Mouse (Mus musculus): ENCODE data around the gene Akr1c14. TPM values are rescaled to one million over a fixed set of nuclear protein-coding genes. Genes with fewer than 3 reads are reported as not detected.
"Not testable (repeated sequence)": the region's sequence is repeated elsewhere in the genome, so short reads cannot be mapped to it uniquely, and the experiment has no call there.

Gene Akr1c14
- polyA plus RNA-seq, 1 experiment, result not detected

DNA sequence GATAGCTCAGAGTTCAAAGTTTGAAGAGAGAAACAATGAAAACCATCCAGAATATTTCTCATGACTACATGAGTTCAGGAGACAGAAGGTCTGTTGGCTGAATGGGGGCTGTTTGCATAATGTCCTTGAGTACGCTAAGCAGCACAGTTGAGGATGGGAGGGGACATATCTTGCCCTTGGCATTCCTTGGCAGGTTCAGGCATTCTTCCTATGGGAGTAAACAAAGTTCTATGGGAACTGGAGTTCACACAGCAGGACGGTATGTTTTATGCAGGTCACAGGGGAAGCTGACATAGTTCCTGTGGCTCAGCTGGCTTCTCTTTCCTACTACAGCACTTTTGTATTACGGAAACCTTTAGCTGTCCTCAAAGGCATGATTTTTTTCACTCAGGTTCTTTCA lies 6.6 kb downstream of the Akr1c14 start:
- Histone ChIP-seq H3K4me3 (ENCODE audit: insufficient read depth, low read length) (no peak overlapping the region), H3K4me1 (ENCODE audit: control insufficient read depth, insufficient read depth, low read length) (no peaks in the 10 kb centered on the region), H3K27ac (ENCODE audit: insufficient read depth, low read depth, low read length) (no peak overlapping the region)
- TF ChIP-seq POLR2A (IDR thresholded peaks at IDR 0.05; ENCODE audit: borderline replicate concordance, low read depth, low read length), result no peak
- TF ChIP-seq CTCF (IDR thresholded peaks at IDR 0.05; ENCODE audit: low read depth, low read length), result no peak

DNA sequence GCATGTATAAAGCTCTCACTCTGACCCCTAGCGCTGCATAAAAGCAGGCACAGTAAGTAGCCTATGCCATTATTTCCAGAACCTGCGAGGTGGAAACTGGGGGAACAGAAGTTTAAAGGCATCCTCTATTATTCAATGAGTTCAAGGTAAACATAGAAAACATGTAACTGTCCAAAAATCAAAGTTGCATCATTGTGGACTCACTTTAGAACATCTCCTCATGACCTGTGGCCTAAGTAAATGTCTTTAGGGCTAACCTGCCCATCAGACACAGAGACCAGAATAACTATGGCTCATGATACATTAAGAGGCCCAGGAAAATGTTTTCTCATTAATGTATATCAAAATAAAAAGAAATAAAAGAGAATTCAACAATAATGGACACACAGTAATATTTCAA lies 7.4 kb downstream of the Akr1c14 start:
- no peak overlapping the region for H3K27ac ChIP-seq (ENCODE audit: insufficient read depth, low read depth, low read length)
- H3K4me3 ChIP-seq (ENCODE audit: insufficient read depth, low read length), result no peak overlapping the region
- no peak for TF ChIP-seq CTCF (IDR thresholded peaks at IDR 0.05; ENCODE audit: low read depth, low read length)
- no peak for TF ChIP-seq POLR2A (IDR thresholded peaks at IDR 0.05; ENCODE audit: borderline replicate concordance, low read depth, low read length)
- H3K4me1 ChIP-seq (ENCODE audit: control insufficient read depth, insufficient read depth, low read length), result no peaks in the 10 kb centered on the region

DNA sequence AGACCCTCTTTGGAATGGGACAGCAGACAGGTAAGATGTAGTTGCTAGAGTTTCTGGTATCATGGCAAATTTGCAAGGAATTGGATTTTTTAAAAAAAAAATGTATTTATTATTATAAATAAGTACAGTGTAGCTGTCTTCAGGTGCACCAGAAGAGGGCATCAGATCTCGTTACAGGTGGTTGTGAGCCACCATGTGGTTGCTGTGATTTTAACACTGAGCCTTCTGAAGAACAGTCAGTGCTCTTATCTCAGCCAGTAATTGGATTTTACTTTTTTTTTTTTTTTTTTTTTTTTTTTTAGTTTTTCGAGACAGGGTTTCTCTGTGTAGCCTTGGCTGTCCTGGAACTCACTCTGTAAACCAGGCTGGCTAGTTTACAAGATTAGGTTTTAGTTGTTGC lies 9.4 kb downstream of the Akr1c14 start:
- not testable (repeated sequence) for H3K4me3 ChIP-seq (ENCODE audit: insufficient read depth, low read length); H3K27ac ChIP-seq (ENCODE audit: insufficient read depth, low read depth, low read length); H3K4me1 ChIP-seq (ENCODE audit: control insufficient read depth, insufficient read depth, low read length)

DNA sequence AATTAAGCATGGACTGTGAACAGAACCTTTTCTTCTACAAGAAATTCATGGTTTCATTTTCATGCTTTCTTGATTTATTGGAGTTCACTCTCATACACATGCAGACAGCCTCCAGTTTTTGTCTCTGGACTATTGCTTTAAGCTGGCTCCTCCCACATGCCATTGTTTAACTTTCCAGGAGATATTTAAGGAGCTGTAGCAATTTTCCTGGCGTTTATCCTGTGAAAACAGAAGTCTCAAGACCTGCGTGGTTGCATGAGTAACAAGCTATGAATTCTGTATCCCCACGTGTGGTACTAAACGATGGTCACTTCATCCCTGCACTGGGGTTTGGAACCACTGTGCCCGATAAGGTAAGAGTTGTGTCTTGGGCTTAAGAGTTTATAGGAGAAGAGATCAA lies 10.6 kb downstream of the Akr1c14 start:
- TF ChIP-seq POLR2A (IDR thresholded peaks at IDR 0.05; ENCODE audit: borderline replicate concordance, low read depth, low read length), result no peak
- TF ChIP-seq CTCF (IDR thresholded peaks at IDR 0.05; ENCODE audit: low read depth, low read length), result no peak
- H3K4me1 ChIP-seq (ENCODE audit: control insufficient read depth, insufficient read depth, low read length), result no peaks in the 10 kb centered on the region
- H3K4me3 ChIP-seq (ENCODE audit: insufficient read depth, low read length), result no peak overlapping the region
- no peak overlapping the region for H3K27ac ChIP-seq (ENCODE audit: insufficient read depth, low read depth, low read length)

DNA sequence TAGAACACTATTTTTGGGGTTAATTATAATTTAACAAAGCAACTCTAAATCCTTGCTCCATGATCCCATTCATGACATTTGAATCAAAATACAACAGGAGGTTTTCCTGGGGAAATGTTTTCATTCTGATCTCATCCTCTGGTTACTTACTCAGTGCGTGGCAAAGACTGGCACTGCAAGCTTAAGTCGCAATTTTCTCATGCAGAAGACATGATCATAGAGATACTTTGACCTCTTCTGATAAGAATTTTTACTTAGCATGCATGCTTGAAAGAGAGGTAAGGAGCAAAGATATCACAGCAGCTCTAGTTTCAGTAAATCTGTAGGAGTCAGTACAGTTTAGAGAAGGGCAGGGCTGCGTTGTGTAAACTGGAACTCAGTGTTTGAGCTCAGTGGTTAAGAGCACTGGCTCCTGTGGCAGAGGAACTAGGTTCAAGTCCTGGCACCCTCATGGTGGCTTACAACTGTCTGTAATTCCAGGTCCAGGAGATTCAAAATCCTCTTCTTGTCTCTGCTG lies 11.5 kb downstream of the Akr1c14 start:
- no peak overlapping the region for H3K4me3 ChIP-seq (ENCODE audit: insufficient read depth, low read length)
- no peaks in the 10 kb centered on the region for H3K4me1 ChIP-seq (ENCODE audit: control insufficient read depth, insufficient read depth, low read length)
- no peak for TF ChIP-seq CTCF (IDR thresholded peaks at IDR 0.05; ENCODE audit: low read depth, low read length)
- no peak for TF ChIP-seq POLR2A (IDR thresholded peaks at IDR 0.05; ENCODE audit: borderline replicate concordance, low read depth, low read length)
- H3K27ac ChIP-seq (ENCODE audit: insufficient read depth, low read depth, low read length), result no peak overlapping the region

DNA sequence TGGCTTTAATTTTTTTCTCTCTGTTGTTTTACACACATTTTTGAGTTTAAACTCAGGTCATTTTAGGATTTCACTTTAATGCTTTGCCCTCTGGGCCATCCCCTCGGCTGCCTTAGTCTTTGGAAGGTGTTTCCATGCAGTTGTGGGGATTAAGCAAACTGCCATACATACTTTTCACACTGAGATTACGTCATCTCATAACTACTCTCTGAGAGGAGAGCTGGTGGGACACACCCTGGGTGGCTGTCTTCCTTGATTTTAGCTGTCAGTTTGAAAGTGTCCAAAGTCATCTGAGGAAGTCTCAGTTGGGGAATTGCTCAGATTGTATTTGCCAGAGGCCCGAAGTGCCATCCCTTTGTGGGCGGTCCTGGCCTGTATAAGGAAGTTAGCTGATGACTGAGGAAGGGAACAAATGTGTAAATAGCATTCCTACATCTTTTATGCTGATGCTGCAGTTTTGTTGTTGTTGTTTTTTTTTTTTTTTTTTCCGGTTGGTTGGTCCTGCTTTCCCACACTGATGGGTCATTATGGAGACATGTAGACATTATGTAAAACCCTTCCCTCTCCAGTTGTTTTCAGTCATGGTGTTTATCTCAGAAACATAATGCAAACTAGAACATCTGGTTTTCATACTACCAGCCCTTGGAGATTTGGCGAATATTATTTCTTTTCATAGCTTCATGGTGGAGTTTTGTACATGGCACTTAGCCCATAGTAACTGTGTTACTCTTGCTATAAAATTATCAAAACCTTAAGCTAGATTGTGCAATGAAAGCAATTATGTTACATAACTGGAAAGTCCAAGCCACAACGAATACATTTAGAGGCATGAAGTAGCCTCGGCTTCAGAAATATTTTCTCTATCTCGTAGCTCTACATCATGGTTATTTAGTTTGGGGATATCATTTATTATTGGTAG lies 28.0 kb downstream of the Akr1c14 start:
- no peaks in the 10 kb centered on the region for H3K4me1 ChIP-seq (ENCODE audit: control insufficient read depth, insufficient read depth, low read length)
- H3K4me3 ChIP-seq (ENCODE audit: insufficient read depth, low read length), result no peak overlapping the region
- no peak for TF ChIP-seq CTCF (IDR thresholded peaks at IDR 0.05; ENCODE audit: low read depth, low read length)
- TF ChIP-seq POLR2A (IDR thresholded peaks at IDR 0.05; ENCODE audit: borderline replicate concordance, low read depth, low read length), result no peak
- no peak overlapping the region for H3K27ac ChIP-seq (ENCODE audit: insufficient read depth, low read depth, low read length)

DNA sequence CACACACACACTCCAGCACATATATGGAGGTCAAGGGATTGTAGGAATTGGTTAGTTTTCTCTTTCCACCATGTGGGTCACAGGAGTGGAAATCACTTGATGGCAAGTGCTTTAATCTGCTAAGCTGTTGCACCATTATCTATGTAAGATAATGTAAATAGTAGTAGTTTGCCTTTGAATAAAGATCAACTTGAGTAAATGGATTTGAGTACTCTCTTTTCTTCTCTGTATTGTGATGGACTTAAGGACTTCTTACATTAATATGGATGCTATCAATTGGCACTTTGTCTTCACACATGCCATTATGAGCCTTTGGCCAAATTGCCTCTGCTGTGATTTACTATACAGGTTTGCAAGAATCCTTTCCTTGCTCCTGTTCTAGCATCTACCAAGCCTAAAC lies 31.1 kb downstream of the Akr1c14 start:
- TF ChIP-seq CTCF (IDR thresholded peaks at IDR 0.05; ENCODE audit: low read depth, low read length) (no peak), POLR2A (IDR thresholded peaks at IDR 0.05; ENCODE audit: borderline replicate concordance, low read depth, low read length) (no peak)
- Histone ChIP-seq H3K4me3 (ENCODE audit: insufficient read depth, low read length) (no peak overlapping the region), H3K4me1 (ENCODE audit: control insufficient read depth, insufficient read depth, low read length) (no peaks in the 10 kb centered on the region), H3K27ac (ENCODE audit: insufficient read depth, low read depth, low read length) (no peak overlapping the region)

DNA sequence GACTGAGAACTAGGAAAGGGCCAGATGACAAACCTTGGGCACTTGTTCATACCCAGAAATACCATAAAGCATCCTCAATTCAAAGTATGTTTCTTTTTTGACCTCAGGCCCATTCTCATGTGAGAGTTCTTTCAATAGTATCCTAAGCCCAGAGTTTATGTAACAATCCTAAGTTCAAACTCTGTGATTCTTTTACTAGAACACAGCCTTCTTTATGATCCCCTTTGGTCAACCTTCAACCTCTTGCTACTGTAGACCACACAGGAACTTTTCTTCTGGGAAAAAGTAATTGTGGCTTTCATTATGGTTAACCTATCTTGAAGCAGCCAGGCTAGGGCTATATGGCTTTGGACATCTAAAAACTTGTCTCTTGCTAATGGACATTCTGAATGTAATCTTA lies 52.9 kb downstream of the Akr1c14 start:
- Histone ChIP-seq H3K27ac (ENCODE audit: insufficient read depth, low read depth, low read length) (no peak overlapping the region), H3K4me1 (ENCODE audit: control insufficient read depth, insufficient read depth, low read length) (no peaks in the 10 kb centered on the region), H3K4me3 (ENCODE audit: insufficient read depth, low read length) (no peak overlapping the region)
- no peak for TF ChIP-seq CTCF (IDR thresholded peaks at IDR 0.05; ENCODE audit: low read depth, low read length)
- TF ChIP-seq POLR2A (IDR thresholded peaks at IDR 0.05; ENCODE audit: borderline replicate concordance, low read depth, low read length), result no peak

DNA sequence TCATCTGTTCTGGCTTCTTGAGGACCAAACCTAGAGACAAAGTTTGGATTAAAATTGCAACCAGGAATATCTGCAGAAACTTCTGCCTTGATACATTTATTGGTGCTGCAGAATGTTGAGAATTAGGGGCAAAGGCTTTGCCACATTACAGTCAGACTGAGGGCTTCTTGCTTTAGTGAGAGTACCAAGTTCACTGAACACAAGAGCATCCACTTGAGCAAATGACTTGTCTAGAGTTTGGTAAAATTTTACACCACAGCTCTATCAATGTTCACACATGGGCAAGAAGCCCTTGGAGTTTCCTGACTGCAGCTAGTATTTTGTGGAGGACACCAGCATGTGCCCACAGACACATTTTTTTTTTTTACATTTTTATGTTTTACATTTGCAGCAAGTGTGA lies 53.9 kb downstream of the Akr1c14 start:
- TF ChIP-seq POLR2A (IDR thresholded peaks at IDR 0.05; ENCODE audit: borderline replicate concordance, low read depth, low read length) (no peak), CTCF (IDR thresholded peaks at IDR 0.05; ENCODE audit: low read depth, low read length) (no peak)
- Histone ChIP-seq H3K27ac (ENCODE audit: insufficient read depth, low read depth, low read length) (no peak overlapping the region), H3K4me3 (ENCODE audit: insufficient read depth, low read length) (no peak overlapping the region), H3K4me1 (ENCODE audit: control insufficient read depth, insufficient read depth, low read length) (no peaks in the 10 kb centered on the region)

DNA sequence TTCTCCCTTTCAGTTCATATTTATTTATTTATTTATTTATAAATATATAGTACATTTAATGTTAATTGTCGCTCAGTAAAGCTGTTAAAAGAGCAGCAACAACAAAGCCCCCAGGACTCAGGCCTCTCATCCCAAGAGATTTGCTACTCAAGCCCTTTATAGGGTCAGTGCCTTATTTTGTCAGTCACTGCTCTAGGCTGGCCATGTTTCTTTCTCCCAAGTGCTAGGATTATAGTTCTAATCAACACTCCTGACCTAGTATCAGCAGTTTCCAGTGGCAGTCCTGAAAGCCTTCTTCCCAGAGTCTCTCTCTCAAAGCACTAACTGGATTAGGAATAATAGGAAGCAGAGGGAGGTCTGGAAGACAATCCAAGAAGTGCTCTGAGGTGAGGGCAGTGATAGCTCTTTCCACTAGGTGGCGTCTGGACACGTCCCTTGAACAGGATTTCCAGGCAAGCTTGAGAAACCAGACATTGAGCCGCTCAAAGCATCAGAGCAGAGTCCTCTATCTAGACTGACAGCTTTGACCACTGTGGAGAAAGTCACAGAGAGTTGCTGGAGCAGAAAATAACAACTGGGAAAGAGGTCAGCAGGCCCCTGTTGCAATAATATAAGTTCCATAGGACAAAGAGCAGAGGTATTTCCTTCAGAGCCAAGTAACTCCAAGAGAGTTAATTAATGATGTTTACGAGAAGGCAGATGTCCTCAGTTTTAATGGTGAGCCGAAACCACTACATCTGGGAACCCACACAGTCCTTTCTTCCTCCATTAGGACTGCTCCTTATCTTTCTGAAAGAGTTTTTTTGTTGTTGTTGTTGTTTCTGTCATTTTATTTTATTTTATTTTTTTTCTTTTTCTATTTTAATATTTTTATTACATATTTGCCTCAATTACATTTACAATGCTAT lies 61.7 kb downstream of the Akr1c14 start:
- TF ChIP-seq CTCF (IDR thresholded peaks at IDR 0.05; ENCODE audit: low read depth, low read length) (peak; percentile 37; the same call in 1 of the 2 replicates), POLR2A (IDR thresholded peaks at IDR 0.05; ENCODE audit: borderline replicate concordance, low read depth, low read length) (no peak)
- H3K27ac ChIP-seq (ENCODE audit: insufficient read depth, low read depth, low read length), result no peak overlapping the region
- H3K4me3 ChIP-seq (ENCODE audit: insufficient read depth, low read length), result no peak overlapping the region
- H3K4me1 ChIP-seq (ENCODE audit: control insufficient read depth, insufficient read depth, low read length), result no peaks in the 10 kb centered on the region
